Mouse (Mus musculus): Measurements from ENCODE around the gene Hapln2. TPM values are rescaled to one million over a fixed set of nuclear protein-coding genes. Genes with fewer than 3 reads are reported as not detected.

Gene Hapln2
- total RNA-seq, 2 experiments from 2014 or later: not detected

- DNase-seq: no peak
Observed at GRCm38 (mm10) chr3:88005822-88006786, 21.3 kb downstream of the Hapln2 start.

GRCm38 (mm10) chr3:88002291-88002976, 24.9 kb downstream of the Hapln2 start:
- DNase-seq: peak; percentile 64 to 74

GRCm38 (mm10) chr3:88000816-88001595, 26.4 kb downstream of the Hapln2 start:
- peak; percentile 74 to 79 for DNase-seq

- peak; percentile 68 to 74 for DNase-seq
Observed at GRCm38 (mm10) chr3:88000181-88000580, 27.2 kb downstream of the Hapln2 start, which contains the start of gene Bcan. Bcan (minus strand) TSS chr3:88000230.

GRCm38 (mm10) chr3:87999243-87999895, 28.0 kb downstream of the Hapln2 start:
- peak in 1 of 2 experiments; percentile 31 for DNase-seq

- DNase-seq: no peak
Observed at GRCm38 (mm10) chr3:87998747-87999146, 28.6 kb downstream of the Hapln2 start.

- DNase-seq: peak; percentile 63 to 79
Observed at GRCm38 (mm10) chr3:87996971-87997614, 30.3 kb downstream of the Hapln2 start.

GRCm38 (mm10) chr3:87996401-87996800, 31.0 kb downstream of the Hapln2 start:
- DNase-seq: no peak

GRCm38 (mm10) chr3:87995331-87995730, 32.1 kb downstream of the Hapln2 start:
- no peak for DNase-seq

- DNase-seq: peak; percentile 60 to 64
Observed at GRCm38 (mm10) chr3:87993436-87993835, 33.9 kb downstream of the Hapln2 start.

- no peak for DNase-seq
Observed at GRCm38 (mm10) chr3:87989935-87990334, 37.4 kb downstream of the Hapln2 start.

GRCm38 (mm10) chr3:87988068-87988467, 39.3 kb downstream of the Hapln2 start:
- DNase-seq: no peak

- peak in 1 of 2 experiments; percentile 61 for DNase-seq
Observed at GRCm38 (mm10) chr3:87987633-87988032, 39.8 kb downstream of the Hapln2 start.

GRCm38 (mm10) chr3:87986868-87987267, 40.5 kb downstream of the Hapln2 start:
- DNase-seq: peak; percentile 95 to 98

GRCm38 (mm10) chr3:87985505-87986320, 41.7 kb downstream of the Hapln2 start:
- peak in 1 of 2 experiments; percentile 43 for DNase-seq

GRCm38 (mm10) chr3:87984094-87984493, 43.3 kb downstream of the Hapln2 start:
- no peak for DNase-seq

- DNase-seq: no peak
Observed at GRCm38 (mm10) chr3:87983627-87984026, 43.8 kb downstream of the Hapln2 start.

- peak; percentile 51 to 65 for DNase-seq
Observed at GRCm38 (mm10) chr3:87982836-87983601, 44.4 kb downstream of the Hapln2 start.

Data from adrenal gland, postnatal 36 days (tissue).